ENCODE assay signal across 17 mouse cellular contexts in genomic region chr5:76474931-76475330, GRCm38 (mm10). TPM values are rescaled to one million over a fixed set of nuclear protein-coding genes. Genes with fewer than 3 reads are reported as not detected.
"Had no signal": no experiment of that assay in that cellular context is flagged by ENCODE, and none has a peak within 500 bp of the region (broad histone marks: within the 10 kb centered on the region; RNA-seq: fewer than 3 reads in every experiment).

No protein-coding gene starts in this region.

- H3K4me1 ChIP-seq: limb, embryonic 15.5 days; neural tube, embryonic 15.5 days had no signal

- H3K27ac ChIP-seq: limb, embryonic 15.5 days; midbrain, embryonic 12.5 days; neural tube, embryonic 15.5 days; stomach, postnatal 0 days had no signal

- DNase-seq: kidney, adult 8-10 months; kidney, postnatal 25 days; layer of hippocampus, adult 9-11 months; layer of hippocampus, postnatal 36 days; lung, adult 18-20 months; right cerebral cortex, adult 18-20 months; thymus, postnatal 14 days had no signal

- H3K27me3 ChIP-seq: limb, embryonic 15.5 days; midbrain, embryonic 12.5 days; neural tube, embryonic 15.5 days had no signal

- ATAC-seq: intestine, postnatal 0 days had no signal

- H3K4me3 ChIP-seq: limb, embryonic 15.5 days; midbrain, embryonic 12.5 days; myocyte; neural tube, embryonic 15.5 days had no signal

- H3K36me3 ChIP-seq: limb, embryonic 15.5 days; midbrain, embryonic 12.5 days; neural tube, embryonic 15.5 days had no signal

- H3K9ac ChIP-seq: limb, embryonic 15.5 days; midbrain, embryonic 12.5 days; neural tube, embryonic 15.5 days had no signal

RNA-seq across cellular contexts. Expression of gene Gm7271, which starts 8.9 kb away (rescaled TPM):
- total RNA-seq: layer of hippocampus, postnatal 36 days; left cerebral cortex, adult 8-10 months had no signal
- polyA plus RNA-seq: intestine, postnatal 0 days; kidney, embryonic 16.5 days; limb, embryonic 11.5 days; limb, embryonic 15.5 days; lung, embryonic 16.5 days; midbrain, embryonic 12.5 days; myocyte; stomach, postnatal 0 days had no signal
